12 mouse cellular contexts compared by ENCODE assay signal in the genomic region with DNA sequence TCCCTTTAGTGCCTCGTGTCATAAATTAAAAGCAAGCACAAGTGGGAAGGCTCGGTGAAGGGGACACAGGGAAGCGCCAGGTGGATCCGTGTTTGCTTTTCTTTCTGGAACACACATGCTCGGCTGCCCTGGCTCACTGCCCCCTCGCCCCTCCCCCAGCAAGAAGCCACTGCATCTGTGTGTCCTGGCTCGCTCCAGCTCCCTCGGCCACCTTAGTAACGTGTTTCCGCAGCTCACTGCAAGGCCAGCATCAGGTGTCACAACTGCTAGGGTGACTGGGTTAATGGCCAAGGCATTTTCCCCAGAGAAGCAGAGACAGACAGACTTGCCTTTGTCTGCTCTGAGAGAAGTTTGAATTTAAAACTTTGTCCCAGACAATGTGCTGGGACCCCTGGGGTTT.
A peak's percentile ranks its signal among the peaks of the same experiment; 100 is the strongest.
DNase-seq lines count a peak whose midpoint lies in the region; ATAC-seq lines count a peak whose summit lies in the region.
"Had no signal": no experiment of that assay in that cellular context is flagged by ENCODE, and none has a peak within 500 bp of the region (broad histone marks: within the 10 kb centered on the region; RNA-seq: fewer than 3 reads in every experiment).

No protein-coding gene starts in this region.

- no peaks in the 10 kb centered on the region for H3K27me3 ChIP-seq in forebrain, embryonic 13.5 days
- peaks cover 6% of the 10 kb centered on the region; the same call in 1 of the 2 replicates for H3K27me3 ChIP-seq in forebrain, embryonic 12.5 days
- H3K27me3 ChIP-seq in midbrain, embryonic 11.5 days (ENCODE audit: control insufficient read depth, insufficient read depth, low read length): 0 out of 2 replicates have a peak, but pooled peaks cover 2% of the 10 kb centered on the region
- H3K27me3 ChIP-seq in midbrain, embryonic 15.5 days (replicated peaks): no peaks in the 10 kb centered on the region
- no peaks in the 10 kb centered on the region for H3K27me3 ChIP-seq in hindbrain, embryonic 16.5 days (replicated peaks; ENCODE audit: control insufficient read depth, insufficient read depth, low read length)
- H3K27me3 ChIP-seq: stomach, embryonic 15.5 days had no signal

- H3K9ac ChIP-seq in forebrain, embryonic 13.5 days: 0 out of 2 replicates have a peak overlapping the region, but pooled peaks have one; percentile 41
- H3K9ac ChIP-seq in forebrain, embryonic 12.5 days: no peak overlapping the region
- H3K9ac ChIP-seq in midbrain, embryonic 11.5 days (ENCODE audit: low read length): no peak overlapping the region
- H3K9ac ChIP-seq in midbrain, embryonic 15.5 days: no peak overlapping the region
- H3K9ac ChIP-seq in hindbrain, embryonic 16.5 days (ENCODE audit: low read depth, low read length): no peak overlapping the region
- H3K9ac ChIP-seq: liver, embryonic 14.5 days; stomach, embryonic 15.5 days had no signal

- H3K27ac ChIP-seq in forebrain, embryonic 13.5 days: no peak overlapping the region
- no peak overlapping the region for H3K27ac ChIP-seq in forebrain, embryonic 12.5 days
- no peak overlapping the region for H3K27ac ChIP-seq in midbrain, embryonic 11.5 days (ENCODE audit: low read depth, low read length)
- no peak overlapping the region for H3K27ac ChIP-seq in midbrain, embryonic 15.5 days
- H3K27ac ChIP-seq in hindbrain, embryonic 16.5 days (ENCODE audit: low read depth, low read length): no peak overlapping the region
- H3K27ac ChIP-seq: liver, embryonic 14.5 days; stomach, embryonic 15.5 days had no signal

- no peaks in the 10 kb centered on the region for H3K36me3 ChIP-seq in forebrain, embryonic 13.5 days (ENCODE audit: poor library complexity, severe bottlenecking)
- no peaks in the 10 kb centered on the region for H3K36me3 ChIP-seq in forebrain, embryonic 12.5 days (replicated peaks)
- H3K36me3 ChIP-seq in midbrain, embryonic 11.5 days (ENCODE audit: control insufficient read depth, insufficient read depth, low read length): no peaks in the 10 kb centered on the region
- no peaks in the 10 kb centered on the region for H3K36me3 ChIP-seq in midbrain, embryonic 15.5 days (replicated peaks)
- no peaks in the 10 kb centered on the region for H3K36me3 ChIP-seq in hindbrain, embryonic 16.5 days (ENCODE audit: control insufficient read depth, insufficient read depth, low read length)
- H3K36me3 ChIP-seq: stomach, embryonic 15.5 days had no signal

- H3K4me1 ChIP-seq in forebrain, embryonic 13.5 days: peaks cover 18% of the 10 kb centered on the region
- peaks cover 25% of the 10 kb centered on the region for H3K4me1 ChIP-seq in forebrain, embryonic 12.5 days
- peaks cover 16% of the 10 kb centered on the region for H3K4me1 ChIP-seq in midbrain, embryonic 11.5 days (ENCODE audit: control insufficient read depth, insufficient read depth, low read length)
- peaks cover 19% of the 10 kb centered on the region for H3K4me1 ChIP-seq in midbrain, embryonic 15.5 days
- peaks cover 7% of the 10 kb centered on the region for H3K4me1 ChIP-seq in hindbrain, embryonic 16.5 days (ENCODE audit: control insufficient read depth, insufficient read depth, low read depth, low read length)
- H3K4me1 ChIP-seq: stomach, embryonic 15.5 days had no signal

- DNase-seq in midbrain, embryonic 11.5 days (ENCODE audit: low spot score, missing footprints): no peak
- peak; percentile 43 for DNase-seq in retina, embryonic 14.5 days (ENCODE audit: low spot score)
- DNase-seq in frontal cortex, adult 2 months (ENCODE audit: extremely low spot score in 1 of 2, low spot score in 1 of 2): no peak
- DNase-seq in right cerebral cortex, adult 2 months (ENCODE audit: low spot score in 2 of 2): no peak
- DNase-seq: cerebellum, adult 2 months had no signal

- no peak overlapping the region for H3K4me3 ChIP-seq in forebrain, embryonic 13.5 days
- no peak overlapping the region for H3K4me3 ChIP-seq in forebrain, embryonic 12.5 days (replicated peaks)
- no peak overlapping the region for H3K4me3 ChIP-seq in midbrain, embryonic 11.5 days (ENCODE audit: low read depth, low read length)
- H3K4me3 ChIP-seq in midbrain, embryonic 15.5 days: no peak overlapping the region
- no peak overlapping the region for H3K4me3 ChIP-seq in hindbrain, embryonic 16.5 days (ENCODE audit: low read length)
- H3K4me3 ChIP-seq: stomach, embryonic 15.5 days had no signal

- WGBS in forebrain, embryonic 13.5 days: 20% methylated on average over 10 of the region's 10 CpGs
- 27% methylated on average over 10 of the region's 10 CpGs for WGBS in forebrain, embryonic 12.5 days
- 33% methylated on average over 10 of the region's 10 CpGs for WGBS in midbrain, embryonic 11.5 days
- 19% methylated on average over 10 of the region's 10 CpGs for WGBS in midbrain, embryonic 15.5 days
- 10% methylated on average over 10 of the region's 10 CpGs for WGBS in hindbrain, embryonic 16.5 days

- no peaks in the 10 kb centered on the region for H3K9me3 ChIP-seq in forebrain, embryonic 13.5 days (replicated peaks)
- no peaks in the 10 kb centered on the region for H3K9me3 ChIP-seq in forebrain, embryonic 12.5 days
- no peaks in the 10 kb centered on the region for H3K9me3 ChIP-seq in midbrain, embryonic 11.5 days (ENCODE audit: control insufficient read depth, low read length)
- H3K9me3 ChIP-seq in midbrain, embryonic 15.5 days: no peaks in the 10 kb centered on the region
- H3K9me3 ChIP-seq in hindbrain, embryonic 16.5 days (ENCODE audit: control insufficient read depth, low read length): no peaks in the 10 kb centered on the region
- H3K9me3 ChIP-seq: stomach, embryonic 15.5 days had no signal

- H3K4me2 ChIP-seq in forebrain, embryonic 13.5 days: no peak overlapping the region
- H3K4me2 ChIP-seq in forebrain, embryonic 12.5 days: no peak overlapping the region
- H3K4me2 ChIP-seq in midbrain, embryonic 11.5 days: no peak overlapping the region
- no peak overlapping the region for H3K4me2 ChIP-seq in midbrain, embryonic 15.5 days
- 0 out of 2 replicates have a peak overlapping the region, but pooled peaks have one; percentile 10 for H3K4me2 ChIP-seq in hindbrain, embryonic 16.5 days (ENCODE audit: low read length)
- H3K4me2 ChIP-seq: stomach, embryonic 15.5 days had no signal

- no peak for ATAC-seq in forebrain, embryonic 13.5 days
- ATAC-seq in forebrain, embryonic 12.5 days (ENCODE audit: low FRiP score): no peak
- ATAC-seq in midbrain, embryonic 11.5 days (ENCODE audit: low FRiP score): peak; percentile 25; the same call in 1 of the 2 replicates
- no peak for ATAC-seq in midbrain, embryonic 15.5 days (replicated peaks)
- ATAC-seq in hindbrain, embryonic 16.5 days: peak; percentile 52
- ATAC-seq: intestine, embryonic 16.5 days had no signal

Comparison
In these comparisons a context has a peak if more than half of its experiments do, and no peak if none do; other contexts are left out.
1. ATAC-seq: peak in midbrain, embryonic 11.5 days (single experiment) and hindbrain, embryonic 16.5 days (single experiment); none in forebrain, embryonic 13.5 days (single experiment), forebrain, embryonic 12.5 days (single experiment) and midbrain, embryonic 15.5 days (single experiment).